Mouse (Mus musculus) heart, embryonic 11.5 days (tissue): ENCODE measurements around the gene D16Ertd472e. TPM values are rescaled to one million over a fixed set of nuclear protein-coding genes. Genes with fewer than 3 reads are reported as not detected.

Experiments used
- ATAC-seq: fragments of 200-750 bp; cut with Nextera tagmentation; replicated peaks from 2 replicates; pipeline ENCODE4 v1.8.0; 2017; ENCODE audit warnings: moderate library complexity; ENCODE audit not compliant: insufficient number of reproducible peaks, low FRiP score, low TSS enrichment
- H3K27ac ChIP-seq: fragments of 300-500 bp; sonication (generic); 2 replicates; pipeline ENCODE4 v1.5.1; 2014; ENCODE audit warnings: mild to moderate bottlenecking, low read depth, low read length
- H3K27me3 ChIP-seq: fragments of 300-500 bp; sonication (generic); 2 replicates; pipeline ENCODE4 v1.6.1; 2014; ENCODE audit warnings: mild to moderate bottlenecking, low read length, mixed read lengths; ENCODE audit not compliant: control insufficient read depth, insufficient read depth
- H3K36me3 ChIP-seq: fragments of 300-500 bp; sonication (generic); 2 replicates; pipeline ENCODE4 v1.6.1; 2014; ENCODE audit warnings: mild to moderate bottlenecking, low read length, moderate library complexity, mixed read lengths; ENCODE audit not compliant: control insufficient read depth, insufficient read depth
- H3K4me1 ChIP-seq: fragments of 300-500 bp; sonication (generic); 2 replicates; pipeline ENCODE4 v1.6.1; 2014; ENCODE audit warnings: low read length; ENCODE audit not compliant: control insufficient read depth, insufficient read depth
- H3K4me2 ChIP-seq: fragments of 300-500 bp; sonication (generic); 2 replicates; pipeline ENCODE4 v1.6.1; 2014; ENCODE audit warnings: mild to moderate bottlenecking, moderate library complexity
- H3K4me3 ChIP-seq: fragments of 300-500 bp; sonication (generic); 2 replicates; pipeline ENCODE4 v1.5.1; 2014; ENCODE audit warnings: low read depth, low read length
- H3K9ac ChIP-seq: fragments of 300-500 bp; sonication (generic); 2 replicates; pipeline ENCODE4 v1.6.1; 2014; ENCODE audit warnings: mild to moderate bottlenecking, low read depth, low read length, moderate library complexity
- H3K9me3 ChIP-seq: fragments of 300-500 bp; sonication (generic); replicated peaks from 2 replicates; pipeline ENCODE4 v1.6.1; 2016; ENCODE audit warnings: low read length; ENCODE audit not compliant: control insufficient read depth
- WGBS: fragments of 180-500 bp; shearing (Covaris S2); extraction: QIAGEN DNeasy Blood & Tissue Kit; methylation state at CpG from one replicate; pipeline ENCODE4 v1.1.7; 2014; ENCODE audit not compliant: insufficient replicate concordance; 5-methylcytosine and 5-hydroxymethylcytosine counted together
- polyA plus RNA-seq: library from polyadenylated mRNA; unstranded; fragments of >200 nt; fragmentation: Nextera tagmentation; extraction: Ambion mirVana; gene quantifications from 2 replicates; pipeline ENCODE4 v1.2.1, GENCODE M21; 2014

Gene D16Ertd472e
- polyA plus RNA-seq, 1 experiment from 2014 or later = 8.0 TPM

DNA sequence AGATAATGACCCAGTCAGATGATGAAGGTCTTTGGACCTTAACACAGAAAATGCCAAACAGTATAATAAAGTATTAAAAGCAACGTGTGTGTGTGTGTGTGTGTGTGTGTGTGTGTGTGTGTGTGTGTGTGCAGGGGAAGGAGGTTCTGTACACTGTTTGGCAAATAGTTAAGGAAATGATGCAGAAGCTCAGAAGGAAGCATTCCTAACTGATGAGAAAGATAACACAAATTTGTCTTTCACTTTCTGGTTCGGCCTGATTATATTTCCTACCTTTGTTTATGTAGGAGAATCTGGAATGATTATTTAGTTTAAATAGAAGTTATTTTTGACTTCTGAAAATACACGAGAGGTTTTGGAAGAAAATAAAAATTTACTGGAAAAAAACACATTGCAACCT is 17.6 kb upstream of the D16Ertd472e start:
- Histone ChIP-seq H3K9me3 (no peaks in the 10 kb centered on the region), H3K4me1 (no peaks in the 10 kb centered on the region), H3K27me3 (no peaks in the 10 kb centered on the region), H3K4me3 (no peak overlapping the region), H3K36me3 (no peaks in the 10 kb centered on the region), H3K9ac (no peak overlapping the region), H3K4me2 (no peak overlapping the region), H3K27ac (no peak overlapping the region)
- no peak for ATAC-seq
- WGBS = 70% methylated on average over 3 of the region's 3 CpGs

DNA sequence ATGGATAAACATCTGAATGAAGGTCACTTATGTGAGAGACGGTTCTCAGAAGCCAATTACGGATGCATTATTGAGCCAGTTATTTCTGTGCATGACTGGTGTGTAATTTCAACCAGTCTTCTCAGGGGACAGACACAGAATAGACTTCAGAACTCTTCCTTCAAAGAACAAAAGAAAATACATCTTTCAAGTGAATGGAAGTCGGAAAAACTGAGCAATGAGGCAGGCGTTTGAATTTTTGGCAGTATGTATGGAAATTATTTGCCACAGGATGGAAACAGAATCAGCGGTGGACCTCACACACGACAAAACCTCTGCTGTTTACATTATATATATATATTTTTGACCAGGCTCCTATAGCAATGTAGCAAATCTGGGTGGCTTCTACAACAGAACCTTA is 14.6 kb upstream of the D16Ertd472e start:
- H3K27me3 ChIP-seq = no peaks in the 10 kb centered on the region
- no peaks in the 10 kb centered on the region for H3K36me3 ChIP-seq
- H3K4me3 ChIP-seq = no peak overlapping the region
- no peaks in the 10 kb centered on the region for H3K9me3 ChIP-seq
- no peak overlapping the region for H3K27ac ChIP-seq
- H3K9ac ChIP-seq = no peak overlapping the region
- 82% methylated on average over 6 of the region's 6 CpGs for WGBS
- H3K4me2 ChIP-seq = no peak overlapping the region
- no peaks in the 10 kb centered on the region; the same call in 1 of the 2 replicates for H3K4me1 ChIP-seq
- no peak for ATAC-seq

DNA sequence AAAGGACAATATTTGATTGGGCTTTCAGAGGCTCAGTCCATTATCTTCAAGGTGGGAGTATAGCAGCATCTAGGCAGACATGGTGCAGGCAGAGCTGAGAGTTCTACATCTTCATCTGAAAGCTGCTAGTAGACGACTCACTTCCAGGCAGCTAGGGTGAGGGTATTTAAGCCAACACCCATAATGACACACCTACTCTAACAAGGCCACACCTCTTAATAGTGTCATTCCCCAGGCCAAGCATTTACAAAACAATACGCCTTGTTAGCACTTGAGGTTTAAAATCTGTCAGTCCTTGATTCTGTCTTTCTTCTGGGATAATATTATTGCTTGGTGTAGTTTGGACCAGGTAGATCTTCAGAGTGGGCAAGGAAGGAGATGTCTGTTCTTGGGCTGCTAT is 12.3 kb upstream of the D16Ertd472e start:
- 68% methylated on average over 2 of the region's 2 CpGs for WGBS
- Histone ChIP-seq H3K4me2 (no peak overlapping the region), H3K27ac (no peak overlapping the region), H3K9ac (no peak overlapping the region), H3K36me3 (no peaks in the 10 kb centered on the region), H3K4me1 (no peaks in the 10 kb centered on the region; the same call in 1 of the 2 replicates), H3K9me3 (no peaks in the 10 kb centered on the region), H3K4me3 (no peak overlapping the region), H3K27me3 (no peaks in the 10 kb centered on the region)
- no peak for ATAC-seq

DNA sequence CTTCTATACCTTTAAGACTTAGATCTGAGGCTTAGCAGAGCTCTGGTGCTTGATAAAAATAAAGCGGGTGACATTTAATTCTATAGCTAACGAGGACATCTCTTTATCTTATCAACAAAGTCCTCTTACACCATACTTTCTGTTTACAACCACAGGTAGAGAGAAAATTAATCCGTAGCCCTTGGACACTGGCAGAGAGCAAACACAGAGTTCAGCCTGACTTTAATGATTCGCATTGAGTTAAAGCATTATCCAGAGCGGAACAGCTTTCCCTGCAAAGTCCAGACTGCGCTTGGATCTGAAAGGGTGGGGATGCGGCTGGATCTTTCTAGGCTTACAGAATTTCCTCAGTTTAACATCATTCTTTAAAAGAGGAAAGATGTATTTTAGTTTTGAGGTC is 10.1 kb upstream of the D16Ertd472e start:
- Histone ChIP-seq H3K9me3 (no peaks in the 10 kb centered on the region), H3K27me3 (no peaks in the 10 kb centered on the region), H3K9ac (no peak overlapping the region), H3K36me3 (no peaks in the 10 kb centered on the region), H3K27ac (no peak overlapping the region), H3K4me1 (no peaks in the 10 kb centered on the region; the same call in 1 of the 2 replicates), H3K4me2 (no peak overlapping the region), H3K4me3 (no peak overlapping the region)
- no peak for ATAC-seq
- 64% methylated on average over 7 of the region's 7 CpGs for WGBS

DNA sequence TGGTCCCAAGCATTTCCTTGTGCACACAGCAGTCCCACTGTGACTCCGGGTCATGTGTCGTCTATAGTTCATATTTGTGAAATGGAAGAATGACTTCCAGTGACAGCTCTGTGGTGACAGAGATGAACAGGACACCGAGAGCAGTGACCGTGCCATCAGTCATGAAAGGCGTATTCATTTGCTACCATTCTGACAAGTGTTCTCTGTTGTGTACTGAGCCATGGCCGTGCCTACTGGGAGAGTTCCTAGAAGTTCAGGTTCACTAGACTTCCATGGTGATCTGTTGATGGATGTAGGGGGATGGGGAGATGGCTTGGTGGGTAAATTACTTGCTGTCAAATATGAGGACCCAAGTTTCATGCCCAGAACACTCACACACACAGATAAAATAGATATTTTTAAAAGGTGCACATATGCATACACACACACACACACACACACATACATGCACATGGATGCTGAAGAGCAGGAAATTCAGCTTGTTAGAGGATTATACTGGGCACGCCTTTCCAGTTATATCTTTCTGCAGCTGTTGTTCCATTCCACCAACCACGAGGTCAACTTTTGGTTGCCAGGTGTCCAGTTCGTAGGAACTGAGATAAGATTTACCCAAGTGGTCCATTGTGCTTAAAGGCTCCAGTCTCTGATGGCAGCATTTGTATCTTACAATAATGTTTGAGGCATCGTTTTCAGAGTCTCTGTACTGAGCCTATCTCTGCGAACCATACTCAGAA is 9.3 kb upstream of the D16Ertd472e start:
- no peak for ATAC-seq
- Histone ChIP-seq H3K4me3 (no peak overlapping the region), H3K36me3 (no peaks in the 10 kb centered on the region), H3K4me2 (no peak overlapping the region), H3K4me1 (no peaks in the 10 kb centered on the region; the same call in 1 of the 2 replicates), H3K27me3 (no peaks in the 10 kb centered on the region), H3K9me3 (no peaks in the 10 kb centered on the region), H3K27ac (no peak overlapping the region), H3K9ac (no peak overlapping the region)
- 70% methylated on average over 11 of the region's 11 CpGs for WGBS

DNA sequence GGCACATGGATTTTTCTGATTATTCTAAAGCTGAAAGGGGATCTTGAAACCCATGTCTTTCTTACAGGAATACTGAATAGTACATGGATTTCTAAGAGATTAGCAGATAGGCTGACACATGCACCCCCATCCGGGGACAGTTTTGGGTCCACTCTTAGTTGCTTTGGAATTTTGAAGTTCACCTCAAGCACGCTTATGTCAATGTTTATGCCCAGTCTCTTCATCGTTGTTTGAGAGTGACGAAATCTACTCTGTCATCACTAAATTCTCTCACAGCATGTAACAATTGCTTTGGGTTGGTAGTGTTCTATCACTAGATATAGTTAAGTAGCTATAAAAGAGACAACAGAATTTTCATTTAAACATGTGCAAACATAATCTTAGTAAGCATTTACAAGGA is 8.7 kb upstream of the D16Ertd472e start:
- no peak for ATAC-seq
- WGBS = 73% methylated on average over 4 of the region's 4 CpGs
- Histone ChIP-seq H3K27me3 (no peaks in the 10 kb centered on the region), H3K9me3 (no peaks in the 10 kb centered on the region), H3K4me3 (no peak overlapping the region), H3K4me2 (no peak overlapping the region), H3K4me1 (no peaks in the 10 kb centered on the region; the same call in 1 of the 2 replicates), H3K36me3 (no peaks in the 10 kb centered on the region), H3K9ac (no peak overlapping the region), H3K27ac (no peak overlapping the region)

DNA sequence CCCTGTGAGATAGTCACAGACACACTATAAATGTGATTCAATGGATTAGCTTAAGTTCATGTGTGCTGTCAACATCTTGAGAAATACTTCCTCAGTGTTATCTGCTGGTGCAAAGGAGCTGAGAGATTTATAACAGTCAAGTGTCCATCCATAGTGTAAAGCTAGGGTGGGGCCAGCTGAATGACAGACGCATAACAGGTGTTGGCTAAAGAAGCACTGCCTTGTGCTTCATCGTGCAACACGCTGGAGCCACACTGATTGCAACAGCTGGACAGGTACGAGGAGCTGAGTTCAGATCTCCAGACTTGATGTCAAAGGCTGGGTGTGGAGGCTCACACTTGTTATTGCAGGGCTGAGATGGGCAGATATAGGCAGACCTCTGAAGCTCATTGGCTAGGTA is 7.5 kb upstream of the D16Ertd472e start:
- Histone ChIP-seq H3K4me1 (no peaks in the 10 kb centered on the region; the same call in 1 of the 2 replicates), H3K4me3 (no peak overlapping the region), H3K9ac (no peak overlapping the region), H3K9me3 (no peaks in the 10 kb centered on the region), H3K36me3 (no peaks in the 10 kb centered on the region), H3K4me2 (no peak overlapping the region), H3K27ac (no peak overlapping the region), H3K27me3 (no peaks in the 10 kb centered on the region)
- WGBS = 67% methylated on average over 4 of the region's 4 CpGs
- ATAC-seq = no peak

DNA sequence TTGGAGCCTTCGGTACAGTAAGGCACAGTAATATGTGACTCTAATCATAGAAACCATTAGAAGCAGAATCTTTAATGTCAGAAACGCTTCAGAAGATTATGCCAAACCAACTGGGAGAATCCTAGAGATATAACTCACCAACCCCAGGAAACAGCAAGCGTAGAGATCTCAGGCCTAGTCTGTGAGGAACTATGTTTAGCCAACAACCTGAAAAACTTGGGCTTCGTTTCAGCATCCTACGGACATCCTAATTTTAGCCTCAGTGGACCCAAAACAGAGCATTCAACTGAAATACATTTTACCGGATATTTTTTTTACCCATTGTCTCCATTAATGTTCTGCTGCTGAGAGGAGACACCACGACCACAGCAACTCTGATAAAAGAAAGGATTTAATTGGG is 3.9 kb upstream of the D16Ertd472e start:
- Histone ChIP-seq H3K9ac (no peak overlapping the region), H3K27me3 (no peaks in the 10 kb centered on the region), H3K9me3 (no peaks in the 10 kb centered on the region), H3K4me2 (no peak overlapping the region), H3K27ac (no peak overlapping the region), H3K36me3 (no peaks in the 10 kb centered on the region), H3K4me3 (no peak overlapping the region), H3K4me1 (no peaks in the 10 kb centered on the region)
- WGBS = 86% methylated on average over 7 of the region's 7 CpGs
- ATAC-seq = no peak

DNA sequence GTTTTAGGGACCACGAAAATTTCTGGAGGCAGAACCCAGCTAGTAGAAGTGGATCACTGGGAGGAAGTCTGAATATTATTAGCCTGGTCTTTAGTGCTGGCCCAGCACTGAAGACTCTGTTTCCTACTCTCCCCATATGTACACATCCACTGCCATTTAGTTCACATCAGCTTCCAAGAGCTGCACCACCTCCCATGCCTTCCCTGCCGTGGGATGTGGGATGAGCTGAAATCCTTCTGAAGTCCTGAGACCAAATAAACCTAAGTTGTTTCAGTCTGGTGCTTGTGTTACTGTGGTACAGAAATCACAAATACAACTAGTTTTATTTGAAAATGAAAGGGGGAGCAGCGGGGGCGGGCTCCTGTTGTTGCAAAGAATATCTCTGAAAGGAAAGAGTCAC is 2.9 kb upstream of the D16Ertd472e start:
- H3K4me2 ChIP-seq = no peak overlapping the region
- WGBS = 83% methylated on average over 4 of the region's 4 CpGs
- no peak overlapping the region for H3K4me3 ChIP-seq
- no peaks in the 10 kb centered on the region for H3K9me3 ChIP-seq
- no peak overlapping the region for H3K9ac ChIP-seq
- H3K27ac ChIP-seq = no peak overlapping the region
- H3K4me1 ChIP-seq = peaks cover 4% of the 10 kb centered on the region; the same call in 1 of the 2 replicates
- H3K27me3 ChIP-seq = no peaks in the 10 kb centered on the region
- H3K36me3 ChIP-seq = no peaks in the 10 kb centered on the region
- no peak for ATAC-seq
